Mouse (Mus musculus) embryonic facial prominence, embryonic 15.5 days (tissue): ENCODE measurements around the gene Wdr61. TPM values are rescaled to one million over a fixed set of nuclear protein-coding genes. Genes with fewer than 3 reads are reported as not detected.

ENCODE experiments used
- ATAC-seq: fragments of 200-750 bp; cut with Nextera tagmentation; 2 replicates; pipeline ENCODE4 v1.8.0; 2017; ENCODE audit warnings: low read depth, moderate TSS enrichment; ENCODE audit not compliant: insufficient number of reproducible peaks, low FRiP score, low TSS enrichment
- H3K27ac ChIP-seq: fragments of 300-500 bp; sonication (generic); replicated peaks from 2 replicates; pipeline ENCODE4 v1.5.1; 2015; ENCODE audit warnings: mild to moderate bottlenecking, inconsistent platforms
- H3K27me3 ChIP-seq: fragments of 300-500 bp; sonication (generic); 2 replicates; pipeline ENCODE4 v1.6.1; 2015; ENCODE audit warnings: inconsistent platforms
- H3K36me3 ChIP-seq: fragments of 300-500 bp; sonication (generic); 2 replicates; pipeline ENCODE4 v1.6.1; 2015; ENCODE audit warnings: mild to moderate bottlenecking, inconsistent platforms
- H3K4me1 ChIP-seq: fragments of 300-500 bp; sonication (generic); 2 replicates; pipeline ENCODE4 v1.6.1; 2015; ENCODE audit warnings: inconsistent platforms
- H3K4me2 ChIP-seq: fragments of 300-500 bp; sonication (generic); replicated peaks from 2 replicates; pipeline ENCODE4 v1.6.1; 2015; ENCODE audit warnings: mild to moderate bottlenecking, inconsistent platforms
- H3K4me3 ChIP-seq: fragments of 300-500 bp; sonication (generic); replicated peaks from 2 replicates; pipeline ENCODE4 v1.5.1; 2015; ENCODE audit warnings: mild to moderate bottlenecking, inconsistent platforms
- H3K9ac ChIP-seq: fragments of 300-500 bp; sonication (generic); 2 replicates; pipeline ENCODE4 v1.6.1; 2015; ENCODE audit warnings: inconsistent platforms
- H3K9me3 ChIP-seq: fragments of 300-500 bp; sonication (generic); replicated peaks from 2 replicates; pipeline ENCODE4 v1.6.1; 2016; ENCODE audit warnings: inconsistent platforms
- WGBS: fragments of 180-500 bp; shearing (Covaris S2); methylation state at CpG from one replicate; pipeline ENCODE4 v1.1.7; 2015; 5-methylcytosine and 5-hydroxymethylcytosine counted together
- polyA plus RNA-seq: library from polyadenylated mRNA; unstranded; fragments of >200 nt; fragmentation: Nextera tagmentation; extraction: Ambion mirVana; gene quantifications from 2 replicates; pipeline ENCODE4 v1.2.1, GENCODE M21; 2015

Wdr61 gene
- polyA plus RNA-seq, 1 experiment from 2014 or later = 143 TPM

DNA sequence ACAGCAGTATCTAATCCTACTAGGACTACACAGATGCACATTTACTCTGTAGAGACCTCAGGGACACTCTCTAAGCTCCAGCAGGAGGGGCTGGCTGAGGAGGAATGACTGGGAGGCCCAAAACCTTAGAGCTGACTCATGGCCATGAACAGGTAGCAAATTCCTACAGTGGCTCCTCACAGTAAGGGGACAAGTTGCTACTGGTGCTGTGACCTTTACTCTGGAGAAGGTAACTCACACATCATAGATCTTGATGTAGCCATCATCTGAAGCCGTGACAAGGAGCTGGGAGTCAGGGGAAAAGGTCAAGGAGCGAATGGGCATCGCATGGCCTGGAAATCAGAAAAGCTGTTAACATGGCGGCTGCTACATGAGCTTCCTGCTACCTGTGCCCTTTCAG is 11.7 kb downstream of the Wdr61 start:
- Histone ChIP-seq H3K27ac (no peak overlapping the region), H3K4me2 (no peak overlapping the region), H3K9ac (no peak overlapping the region), H3K9me3 (no peaks in the 10 kb centered on the region), H3K4me1 (no peaks in the 10 kb centered on the region), H3K4me3 (no peak overlapping the region), H3K36me3 (peaks cover 87% of the 10 kb centered on the region), H3K27me3 (no peaks in the 10 kb centered on the region)
- ATAC-seq = no peak
- WGBS = 96% methylated on average over 4 of the region's 4 CpGs

DNA sequence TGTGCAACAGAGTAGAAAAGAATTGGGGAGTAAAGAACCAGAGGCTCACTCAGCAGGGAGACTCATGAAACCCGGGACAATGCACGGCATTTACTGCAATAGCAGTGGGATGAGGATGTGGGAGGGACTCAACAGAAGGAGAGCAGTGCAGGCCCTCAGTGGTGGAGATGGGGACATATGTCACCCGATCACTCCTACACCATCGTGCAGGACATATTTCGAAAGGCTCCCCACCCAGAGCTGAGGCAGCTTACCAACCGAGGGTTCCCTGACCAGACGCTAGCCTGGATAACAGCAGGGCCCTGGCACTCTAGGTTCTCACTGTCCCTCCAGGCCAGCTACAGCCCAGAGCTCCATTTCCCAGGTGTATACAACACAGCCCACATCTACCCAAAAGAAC is 12.2 kb downstream of the Wdr61 start:
- H3K27me3 ChIP-seq = no peaks in the 10 kb centered on the region
- no peaks in the 10 kb centered on the region for H3K9me3 ChIP-seq
- no peak overlapping the region for H3K4me3 ChIP-seq
- no peaks in the 10 kb centered on the region for H3K4me1 ChIP-seq
- no peak overlapping the region for H3K9ac ChIP-seq
- ATAC-seq = no peak
- H3K27ac ChIP-seq = no peak overlapping the region
- H3K36me3 ChIP-seq = peaks cover 83% of the 10 kb centered on the region
- 87% methylated on average over 7 of the region's 7 CpGs for WGBS
- H3K4me2 ChIP-seq = no peak overlapping the region

DNA sequence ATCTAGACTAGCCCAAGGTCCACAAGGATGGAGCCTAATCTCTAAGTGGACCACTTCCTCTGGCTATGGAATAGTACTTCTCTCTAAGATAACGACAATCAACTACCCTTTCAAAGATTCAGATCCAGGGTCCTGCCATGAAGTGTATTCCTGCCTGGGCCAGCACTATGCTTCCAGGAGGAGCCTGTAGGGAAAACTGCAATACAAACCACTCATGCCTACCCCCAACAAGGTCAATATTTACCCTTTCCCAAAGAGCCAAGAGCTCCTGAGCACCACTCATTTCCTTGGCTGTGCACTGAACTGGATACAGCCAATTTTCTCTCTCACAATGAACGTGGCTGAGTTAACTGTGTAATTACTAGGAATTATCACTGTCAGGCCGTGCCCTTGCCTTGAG is 16.8 kb downstream of the Wdr61 start:
- Histone ChIP-seq H3K9ac (no peak overlapping the region), H3K9me3 (no peaks in the 10 kb centered on the region), H3K4me3 (no peak overlapping the region), H3K27ac (no peak overlapping the region), H3K27me3 (no peaks in the 10 kb centered on the region), H3K36me3 (peaks cover 83% of the 10 kb centered on the region), H3K4me2 (no peak overlapping the region), H3K4me1 (no peaks in the 10 kb centered on the region)
- 83% methylated on average over 3 of the region's 3 CpGs for WGBS
- ATAC-seq = no peak

DNA sequence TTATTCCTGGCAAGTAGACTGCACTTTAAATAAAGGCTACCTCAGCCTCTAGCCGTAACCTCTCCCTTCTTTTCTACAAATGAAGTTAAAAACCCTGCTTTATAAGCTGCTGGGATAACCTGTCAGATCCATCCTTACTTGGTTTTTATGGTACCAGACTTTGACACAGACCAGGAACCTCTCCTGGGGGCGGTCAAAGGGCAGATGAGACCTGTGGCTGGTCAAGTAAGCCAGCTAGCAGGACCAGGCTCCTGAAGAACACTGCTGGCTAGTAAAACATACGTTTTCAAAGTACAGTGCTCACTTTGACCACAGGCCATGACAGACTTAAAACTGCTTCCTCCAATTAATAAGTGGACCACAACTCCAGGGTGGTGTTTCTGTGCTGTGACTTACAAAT is 18.5 kb downstream of the Wdr61 start:
- H3K27me3 ChIP-seq = no peaks in the 10 kb centered on the region
- H3K9ac ChIP-seq = no peak overlapping the region
- no peak overlapping the region for H3K4me3 ChIP-seq
- no peak overlapping the region for H3K4me2 ChIP-seq
- ATAC-seq = no peak
- H3K4me1 ChIP-seq = no peaks in the 10 kb centered on the region
- WGBS = 88% methylated on average over 3 of the region's 3 CpGs
- peaks cover 87% of the 10 kb centered on the region for H3K36me3 ChIP-seq
- no peak overlapping the region for H3K27ac ChIP-seq
- H3K9me3 ChIP-seq = no peaks in the 10 kb centered on the region

DNA sequence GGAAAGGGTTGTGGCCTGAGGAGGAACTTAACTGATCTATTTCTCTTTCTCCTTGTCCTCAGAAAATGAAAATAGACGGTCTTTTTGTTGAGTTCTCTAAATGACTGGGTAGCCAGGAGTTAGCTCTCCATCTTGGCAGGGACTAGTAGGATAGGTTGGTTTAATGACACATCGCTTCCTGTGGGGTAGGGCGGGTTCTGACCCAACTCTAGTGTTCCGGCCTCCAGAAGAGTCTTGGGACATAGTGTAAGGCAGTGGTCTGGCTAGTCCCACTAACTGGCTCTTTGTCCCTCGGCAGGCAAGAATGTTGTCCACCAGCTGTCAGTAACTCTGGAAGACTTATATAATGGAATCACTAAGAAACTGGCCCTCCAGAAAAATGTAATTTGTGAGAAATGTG is 26.2 kb downstream of the Wdr61 start:
- no peak for ATAC-seq
- Histone ChIP-seq H3K4me1 (no peaks in the 10 kb centered on the region; the same call in 1 of the 2 replicates), H3K4me2 (no peak overlapping the region), H3K4me3 (no peak overlapping the region), H3K9ac (no peak overlapping the region), H3K27me3 (no peaks in the 10 kb centered on the region), H3K27ac (no peak overlapping the region), H3K36me3 (peaks cover 43% of the 10 kb centered on the region), H3K9me3 (no peaks in the 10 kb centered on the region)
- WGBS = 78% methylated on average over 5 of the region's 5 CpGs

DNA sequence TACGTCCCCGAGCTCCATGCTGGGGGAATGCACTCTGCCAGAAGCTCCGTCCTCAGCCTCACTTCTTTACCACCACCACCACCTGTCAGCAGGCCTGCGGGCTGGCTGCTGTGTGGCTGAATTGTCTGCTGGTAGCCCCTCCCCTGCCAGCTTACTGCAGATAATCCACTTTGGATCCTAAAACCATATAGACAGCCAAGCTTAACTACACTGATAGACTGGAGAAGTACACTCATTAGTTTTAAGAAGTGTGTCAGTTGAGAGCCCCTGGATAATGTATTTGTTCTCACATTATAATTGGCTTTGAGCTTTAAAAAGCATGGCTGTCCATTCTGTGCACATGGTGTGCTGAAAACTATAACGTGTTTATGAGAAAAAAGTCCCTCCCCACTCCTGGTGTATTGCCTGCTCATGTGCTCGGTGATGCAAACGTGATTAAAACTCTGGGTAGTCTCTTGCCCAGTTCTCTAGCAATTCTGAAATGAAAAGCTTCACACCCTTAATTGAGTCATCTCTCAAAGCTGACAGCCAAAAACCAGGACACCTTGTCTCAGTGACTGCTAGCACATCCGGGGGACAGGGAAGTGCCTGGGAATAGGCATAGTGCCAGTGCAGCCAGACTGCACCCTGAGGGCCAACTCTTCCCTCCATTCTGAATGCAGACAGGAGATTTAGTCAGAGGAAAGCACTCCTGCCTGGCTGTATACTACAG is 26.9 kb downstream of the Wdr61 start:
- H3K9me3 ChIP-seq = no peaks in the 10 kb centered on the region
- WGBS = 60% methylated on average over 8 of the region's 8 CpGs
- no peak for ATAC-seq
- H3K9ac ChIP-seq = no peak overlapping the region
- no peak overlapping the region for H3K4me3 ChIP-seq
- no peak overlapping the region for H3K27ac ChIP-seq
- H3K4me1 ChIP-seq = no peaks in the 10 kb centered on the region; the same call in 1 of the 2 replicates
- H3K27me3 ChIP-seq = no peaks in the 10 kb centered on the region
- H3K4me2 ChIP-seq = no peak overlapping the region
- peaks cover 39% of the 10 kb centered on the region for H3K36me3 ChIP-seq

DNA sequence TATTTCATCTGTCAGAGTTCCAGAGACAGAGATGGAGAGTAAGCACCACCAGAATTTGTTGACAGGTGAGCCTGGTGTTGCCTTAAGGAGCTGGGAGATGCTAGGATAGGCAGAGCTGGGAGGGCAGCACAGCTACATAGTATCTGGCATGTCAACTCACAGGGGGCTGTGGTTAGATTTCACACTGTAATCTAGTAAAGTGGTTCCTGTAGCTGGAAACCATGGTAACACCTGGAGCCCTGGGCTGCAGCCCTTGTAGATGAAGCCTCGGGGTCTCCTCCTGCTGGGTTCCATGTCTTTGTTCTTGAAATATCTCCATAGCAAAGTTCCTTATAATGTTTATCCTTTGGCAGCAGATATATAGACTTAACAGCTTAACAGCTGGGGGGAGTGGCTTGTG is 28.8 kb downstream of the Wdr61 start:
- no peak overlapping the region for H3K27ac ChIP-seq
- no peaks in the 10 kb centered on the region; the same call in 1 of the 2 replicates for H3K27me3 ChIP-seq
- H3K9me3 ChIP-seq = no peaks in the 10 kb centered on the region
- peaks cover 3% of the 10 kb centered on the region; the same call in 1 of the 2 replicates for H3K4me1 ChIP-seq
- no peak overlapping the region for H3K4me3 ChIP-seq
- no peak overlapping the region for H3K4me2 ChIP-seq
- no peak overlapping the region for H3K9ac ChIP-seq
- 40% methylated on average over 1 of the region's 1 CpGs for WGBS
- no peak for ATAC-seq
- H3K36me3 ChIP-seq = peaks cover 20% of the 10 kb centered on the region

DNA sequence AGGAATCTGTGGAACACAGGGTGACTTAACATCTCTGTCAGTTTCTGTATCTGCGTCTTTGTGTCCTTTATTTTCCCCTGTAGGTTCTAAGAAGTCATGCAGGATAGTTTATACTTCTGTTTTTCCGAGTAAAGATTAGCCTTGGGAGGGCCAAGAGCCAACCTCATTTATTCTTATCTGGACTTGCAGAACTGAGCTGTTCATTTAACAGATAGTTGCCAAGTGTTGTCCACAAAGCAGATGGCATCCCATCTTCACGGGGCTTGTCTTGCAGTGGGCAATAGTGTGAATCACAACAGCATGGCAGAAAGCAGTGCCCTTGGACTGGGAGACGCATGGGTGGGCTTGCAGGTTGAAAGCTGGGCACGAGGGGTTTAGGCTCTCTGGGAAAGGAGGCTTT is 30.0 kb downstream of the Wdr61 start:
- no peak overlapping the region for H3K4me3 ChIP-seq
- H3K9ac ChIP-seq = no peak overlapping the region
- H3K27ac ChIP-seq = no peak overlapping the region
- peaks cover 9% of the 10 kb centered on the region for H3K36me3 ChIP-seq
- no peaks in the 10 kb centered on the region for H3K9me3 ChIP-seq
- no peak for ATAC-seq
- WGBS = 83% methylated on average over 5 of the region's 5 CpGs
- H3K27me3 ChIP-seq = no peaks in the 10 kb centered on the region; the same call in 1 of the 2 replicates
- H3K4me1 ChIP-seq = peaks cover 11% of the 10 kb centered on the region
- no peak overlapping the region for H3K4me2 ChIP-seq

DNA sequence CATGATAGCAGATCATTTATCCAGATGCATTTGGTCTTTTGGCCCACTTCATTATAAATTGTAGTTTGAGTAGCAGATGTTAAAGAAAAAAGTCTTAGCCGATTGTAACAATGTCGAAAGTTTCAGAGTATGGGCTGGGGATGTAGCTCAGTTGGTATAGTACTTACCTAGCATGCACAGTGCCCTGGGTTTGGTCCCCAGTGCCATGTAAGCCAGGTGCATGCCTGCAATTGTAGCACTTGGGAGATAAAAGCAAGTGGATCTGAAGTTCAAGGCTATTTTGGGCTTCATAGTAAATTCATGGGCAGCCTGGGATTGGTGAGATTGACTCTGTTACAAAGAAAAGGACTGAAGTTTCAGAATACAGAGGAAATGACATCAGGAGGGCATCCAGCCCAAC is 31.7 kb downstream of the Wdr61 start:
- H3K4me1 ChIP-seq = peaks cover 21% of the 10 kb centered on the region
- H3K4me2 ChIP-seq = no peak overlapping the region
- no peaks in the 10 kb centered on the region; the same call in none of the 2 replicates for H3K27me3 ChIP-seq
- 84% methylated on average over 2 of the region's 2 CpGs for WGBS
- no peak overlapping the region for H3K9ac ChIP-seq
- no peak overlapping the region for H3K4me3 ChIP-seq
- no peak for ATAC-seq
- no peaks in the 10 kb centered on the region for H3K9me3 ChIP-seq
- H3K27ac ChIP-seq = no peak overlapping the region
- H3K36me3 ChIP-seq = no peaks in the 10 kb centered on the region

DNA sequence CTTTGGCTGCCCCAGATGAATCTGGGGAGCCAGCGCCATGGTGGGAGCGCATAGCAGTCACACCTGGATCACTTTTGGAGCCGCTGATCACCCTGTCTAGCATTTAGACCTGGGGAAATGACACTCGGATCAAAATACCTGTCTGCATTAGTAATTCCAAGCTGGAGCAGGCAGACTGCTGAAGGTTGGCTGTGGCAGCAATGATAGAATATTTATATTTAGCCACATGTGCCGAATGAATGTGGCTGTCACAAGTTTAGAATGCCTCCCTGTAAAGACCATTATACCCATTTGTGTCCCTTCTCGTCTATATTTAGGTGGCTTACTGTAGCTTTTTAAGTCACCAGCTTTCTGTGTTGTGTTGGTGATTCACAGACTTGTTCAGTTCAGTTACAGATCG is 33.6 kb downstream of the Wdr61 start:
- peak overlapping the region; percentile 79 for H3K4me3 ChIP-seq
- no peak overlapping the region for H3K9ac ChIP-seq
- no peak overlapping the region for H3K27ac ChIP-seq
- no peaks in the 10 kb centered on the region for H3K36me3 ChIP-seq
- peaks cover 21% of the 10 kb centered on the region for H3K4me1 ChIP-seq
- peak overlapping the region; percentile 90 for H3K4me2 ChIP-seq
- 67% methylated on average over 7 of the region's 7 CpGs for WGBS
- H3K9me3 ChIP-seq = no peaks in the 10 kb centered on the region
- ATAC-seq = no peak
- no peaks in the 10 kb centered on the region; the same call in none of the 2 replicates for H3K27me3 ChIP-seq

DNA sequence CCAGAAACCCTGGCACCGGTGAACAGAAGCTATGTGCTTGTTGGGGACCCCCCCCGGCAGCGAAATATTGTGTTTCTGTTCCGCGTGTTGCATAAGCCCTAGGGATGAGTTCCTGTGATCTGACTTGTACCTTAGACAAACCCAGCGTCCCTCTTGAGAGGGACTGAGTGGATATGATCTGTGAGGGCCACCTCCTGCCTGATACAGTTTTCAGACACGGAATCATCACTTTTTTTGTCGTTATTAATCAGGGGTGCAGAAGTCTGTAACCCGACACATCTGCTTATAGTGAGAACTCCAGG is 34.2 kb downstream of the Wdr61 start:
- 10% methylated on average over 9 of the region's 9 CpGs for WGBS
- Histone ChIP-seq H3K9ac (peak overlapping the region; percentile 79), H3K27ac (no peak overlapping the region), H3K4me1 (peaks cover 21% of the 10 kb centered on the region), H3K9me3 (no peaks in the 10 kb centered on the region), H3K4me2 (peak overlapping the region; percentile 90), H3K4me3 (peak overlapping the region; percentile 79), H3K36me3 (no peaks in the 10 kb centered on the region), H3K27me3 (no peaks in the 10 kb centered on the region; the same call in none of the 2 replicates)
- no peak for ATAC-seq
